Mouse (Mus musculus) kidney, postnatal 10 days (tissue): Measurements from ENCODE around the gene Arhgap8.
A peak's percentile ranks its signal among the peaks of the same experiment; 100 is the strongest.
"Not testable (repeated sequence)": the region's sequence is repeated elsewhere in the genome, so short reads cannot be mapped to it uniquely, and the experiment has no call there.

Source experiments
- DNase-seq: peaks from one replicate; pipeline ENCODE4 v3.0.0; 2021; ENCODE audit warnings: mixed read lengths

Arhgap8 gene

GRCm38 (mm10) chr15:84736346-84736993, 16.6 kb downstream of the Arhgap8 start:
- DNase-seq: no peak

- DNase-seq: no peak
Measured at GRCm38 (mm10) chr15:84736994-84737346, 17.1 kb downstream of the Arhgap8 start.

- no peak for DNase-seq
Measured at GRCm38 (mm10) chr15:84738246-84738645, 18.4 kb downstream of the Arhgap8 start.

- no peak for DNase-seq
Measured at GRCm38 (mm10) chr15:84741573-84741972, 21.7 kb downstream of the Arhgap8 start.

GRCm38 (mm10) chr15:84743347-84743746, 23.5 kb downstream of the Arhgap8 start:
- DNase-seq: no peak

- no peak for DNase-seq
Measured at GRCm38 (mm10) chr15:84744308-84744707, 24.5 kb downstream of the Arhgap8 start.

- no peak for DNase-seq
Measured at GRCm38 (mm10) chr15:84745831-84746230, 26.0 kb downstream of the Arhgap8 start.

- peak; percentile 85 for DNase-seq
Measured at GRCm38 (mm10) chr15:84754987-84755386, 35.1 kb downstream of the Arhgap8 start.

- peak; percentile 16 for DNase-seq
Measured at GRCm38 (mm10) chr15:84756426-84756825, 36.6 kb downstream of the Arhgap8 start.

GRCm38 (mm10) chr15:84758493-84758892, 38.6 kb downstream of the Arhgap8 start:
- peak; percentile 40 for DNase-seq

- DNase-seq: no peak
Measured at GRCm38 (mm10) chr15:84762712-84763422, 43.0 kb downstream of the Arhgap8 start.

- no peak for DNase-seq
Measured at GRCm38 (mm10) chr15:84763423-84763812, 43.6 kb downstream of the Arhgap8 start.

GRCm38 (mm10) chr15:84766621-84767020, 46.8 kb downstream of the Arhgap8 start:
- peak; percentile 32 for DNase-seq

- DNase-seq: not testable (repeated sequence)
Measured at GRCm38 (mm10) chr15:84768531-84768930, 48.7 kb downstream of the Arhgap8 start.

GRCm38 (mm10) chr15:84769641-84770341, 49.9 kb downstream of the Arhgap8 start:
- DNase-seq: no peak

GRCm38 (mm10) chr15:84772191-84773111, 52.6 kb downstream of the Arhgap8 start:
- DNase-seq: peak; percentile 23

GRCm38 (mm10) chr15:84775421-84776174, 55.7 kb downstream of the Arhgap8 start:
- peak; percentile 43 for DNase-seq

GRCm38 (mm10) chr15:84778587-84778986, 58.7 kb downstream of the Arhgap8 start:
- no peak for DNase-seq

- DNase-seq: no peak
Measured at GRCm38 (mm10) chr15:84784812-84785211, 65.0 kb downstream of the Arhgap8 start.

- DNase-seq: no peak
Measured at GRCm38 (mm10) chr15:84787161-84787560, 67.3 kb downstream of the Arhgap8 start.

GRCm38 (mm10) chr15:84793649-84794048, 73.8 kb downstream of the Arhgap8 start:
- DNase-seq: no peak

GRCm38 (mm10) chr15:84800132-84800531, 80.3 kb downstream of the Arhgap8 start:
- peak; percentile 35 for DNase-seq
